Mouse (Mus musculus) forebrain, postnatal 0 days (tissue): ENCODE results near the gene Yod1. TPM values are rescaled to one million over a fixed set of nuclear protein-coding genes. Genes with fewer than 3 reads are reported as not detected.

Experiments
- ATAC-seq: fragments of 200-750 bp; cut with Nextera tagmentation; 2 replicates; pipeline ENCODE4 v1.8.0; 2017; ENCODE audit warnings: mild to moderate bottlenecking, moderate library complexity
- DNase-seq: peaks from one replicate; pipeline ENCODE4 v3.0.0-alpha.2; 2015
- H3K27ac ChIP-seq: fragments of 300-500 bp; sonication (generic); 2 replicates; pipeline ENCODE4 v1.5.1; 2014; ENCODE audit warnings: low read depth, mild to moderate bottlenecking, antibody characterized with exemption, low read length, moderate library complexity, mixed read lengths
- H3K27me3 ChIP-seq: fragments of 300-500 bp; sonication (generic); 2 replicates; pipeline ENCODE4 v1.6.1; 2014; ENCODE audit warnings: mild to moderate bottlenecking, low read length, mixed read lengths; ENCODE audit not compliant: insufficient read depth
- H3K36me3 ChIP-seq: fragments of 300-500 bp; sonication (generic); 2 replicates; pipeline ENCODE4 v1.6.1; 2014; ENCODE audit warnings: mild to moderate bottlenecking, moderate library complexity; ENCODE audit not compliant: insufficient read depth
- H3K4me1 ChIP-seq: fragments of 300-500 bp; sonication (generic); 2 replicates; pipeline ENCODE4 v1.6.1; 2014; ENCODE audit warnings: antibody characterized with exemption; ENCODE audit not compliant: insufficient read depth
- H3K4me2 ChIP-seq: fragments of 300-500 bp; sonication (generic); 2 replicates; pipeline ENCODE4 v1.6.1; 2014; ENCODE audit warnings: low read depth, mild to moderate bottlenecking, moderate library complexity
- H3K4me3 ChIP-seq: fragments of 300-500 bp; sonication (generic); 2 replicates; pipeline ENCODE4 v1.5.1; 2014; ENCODE audit warnings: low read depth, low read length, mixed read lengths
- H3K9ac ChIP-seq: fragments of 300-500 bp; sonication (generic); 2 replicates; pipeline ENCODE4 v1.6.1; 2014; ENCODE audit warnings: mild to moderate bottlenecking
- H3K9me3 ChIP-seq: fragments of 300-500 bp; sonication (generic); 2 replicates; pipeline ENCODE4 v1.6.1; 2016; ENCODE audit warnings: low read length
- CTCF ChIP-seq: sonication (generic); IDR thresholded peaks from 2 replicates; pipeline ENCODE4 v1.5.1; 2016; ENCODE audit warnings: antibody characterized with exemption, control low read depth, low read depth
- WGBS: fragments of 180-500 bp; shearing (Covaris S2); extraction: QIAGEN DNeasy Blood & Tissue Kit; methylation state at CpG from one replicate; pipeline ENCODE4 v1.1.7; 2014; 5-methylcytosine and 5-hydroxymethylcytosine counted together
- polyA plus RNA-seq: library from polyadenylated mRNA; unstranded; fragments of >200 nt; fragmentation: Nextera tagmentation; extraction: Ambion mirVana; gene quantifications from 2 replicates; pipeline ENCODE4 v1.2.1, GENCODE M21; 2015
- total RNA-seq: library from RNA; depleted of rRNA; stranded (reverse); fragments of >200 nt; gene quantifications from 2 replicates; pipeline ENCODE4 v1.2.3, GENCODE M21; 2014; rRNA removed

Yod1 gene
- total and polyA plus RNA-seq, 2 experiments from 2014 or later = 16.4 to 18.9 TPM

DNA sequence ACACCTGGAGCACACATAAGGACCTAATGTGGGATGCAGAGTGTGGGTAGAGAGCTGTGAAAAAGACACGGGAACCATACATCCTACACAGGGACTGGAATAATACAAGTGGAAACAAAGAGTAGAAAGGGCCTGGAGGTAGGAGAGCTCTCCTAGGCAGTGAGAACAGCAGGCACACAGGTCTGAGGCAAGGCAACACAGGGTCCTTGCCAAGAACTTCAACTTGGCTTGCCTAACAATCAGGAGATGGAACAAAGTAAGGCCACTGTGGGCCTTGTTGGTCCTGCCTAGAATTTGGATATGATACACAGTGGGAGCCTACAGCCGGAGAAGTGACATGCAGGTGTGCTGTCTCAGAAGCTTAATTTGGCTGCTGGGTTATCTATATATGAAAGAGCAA, 52.8 kb downstream of the Yod1 start:
- 76% methylated on average over 2 of the region's 2 CpGs for WGBS
- no peak for TF ChIP-seq CTCF
- ATAC-seq = no peak

DNA sequence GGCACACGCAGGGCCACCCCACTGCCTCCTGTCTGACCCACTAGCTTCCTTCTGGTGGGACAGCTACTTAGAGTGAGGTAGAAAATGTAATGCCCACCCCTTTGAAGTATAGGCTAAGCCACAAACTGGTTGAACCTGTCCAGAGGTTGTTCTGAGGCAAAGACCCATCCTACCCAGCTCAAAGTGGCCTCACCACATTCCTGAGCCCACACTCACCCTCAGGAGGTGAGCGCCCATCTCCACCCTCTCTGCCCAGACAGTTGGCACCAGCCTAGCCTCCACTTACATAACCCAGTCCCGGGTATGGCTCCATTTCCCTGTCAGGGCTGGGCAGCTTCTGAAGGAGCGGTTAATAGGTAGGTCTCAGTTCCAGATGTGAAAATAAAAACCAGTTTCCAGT, 53.4 kb downstream of the Yod1 start:
- Histone ChIP-seq H3K4me2 (no peak overlapping the region), H3K4me3 (no peak overlapping the region), H3K4me1 (no peaks in the 10 kb centered on the region), H3K27ac (no peak overlapping the region), H3K9ac (no peak overlapping the region), H3K36me3 (no peaks in the 10 kb centered on the region), H3K9me3 (no peaks in the 10 kb centered on the region), H3K27me3 (no peaks in the 10 kb centered on the region)
- WGBS = 91% methylated on average over 4 of the region's 4 CpGs
- ATAC-seq (no peak), DNase-seq (no peak)
- no peak for TF ChIP-seq CTCF

More for the DNA sequence above, 52.8 kb downstream of the Yod1 start:
- Histone ChIP-seq H3K4me1 (no peaks in the 10 kb centered on the region), H3K9ac (no peak overlapping the region), H3K4me3 (no peak overlapping the region), H3K9me3 (no peaks in the 10 kb centered on the region), H3K27ac (no peak overlapping the region), H3K27me3 (no peaks in the 10 kb centered on the region), H3K36me3 (no peaks in the 10 kb centered on the region), H3K4me2 (no peak overlapping the region)
- no peak for DNase-seq

DNA sequence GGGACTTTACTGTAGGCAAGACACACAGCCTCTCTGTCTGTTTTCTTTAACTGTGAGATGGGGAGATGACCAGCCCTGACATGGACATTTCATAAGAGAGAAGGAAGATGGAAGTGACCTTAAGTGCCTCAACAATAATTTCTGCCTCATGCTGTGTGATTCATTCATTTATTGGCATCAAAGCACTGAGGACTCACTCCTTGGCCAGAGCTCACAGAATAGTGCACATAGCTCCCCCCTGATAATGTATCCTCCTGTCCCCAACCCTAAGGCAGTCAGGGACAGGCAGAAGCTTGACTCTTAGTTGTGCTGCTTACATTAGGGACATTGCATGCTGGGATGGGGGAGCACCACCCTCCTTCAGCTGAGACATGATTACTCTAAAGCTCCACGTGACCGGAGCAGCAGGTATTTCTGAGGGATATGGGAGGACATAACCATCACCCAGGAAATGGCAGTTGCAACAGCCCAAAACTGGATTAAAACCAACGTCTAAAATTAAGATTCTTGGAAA, 53.9 kb downstream of the Yod1 start:
- no peak overlapping the region for H3K4me3 ChIP-seq
- no peaks in the 10 kb centered on the region for H3K27me3 ChIP-seq
- DNase-seq (no peak), ATAC-seq (no peak)
- WGBS = 66% methylated on average over 3 of the region's 3 CpGs
- no peak overlapping the region for H3K4me2 ChIP-seq
- no peaks in the 10 kb centered on the region for H3K9me3 ChIP-seq
- no peak overlapping the region for H3K27ac ChIP-seq
- no peak overlapping the region for H3K9ac ChIP-seq
- no peak for TF ChIP-seq CTCF
- no peaks in the 10 kb centered on the region for H3K36me3 ChIP-seq
- H3K4me1 ChIP-seq = no peaks in the 10 kb centered on the region

Other genes with a start within 250 kb of the Yod1 start
- not detected in 2 replicates for gene Zp3r, start 87.7 kb upstream of the Yod1 start, total RNA-seq
- not detected in 2 replicates for gene Zp3r, start 87.7 kb upstream of the Yod1 start, polyA plus RNA-seq
- gene C4bp, start 55.7 kb upstream of the Yod1 start, total RNA-seq = not detected in 2 replicates
- gene C4bp, start 55.7 kb upstream of the Yod1 start, polyA plus RNA-seq = not detected in 2 replicates
- 0.43 TPM in 1 of 2 replicates, not detected in the other for gene Gm29427, start 1.5 kb upstream of the Yod1 start, total RNA-seq
- gene Gm29427, start 1.5 kb upstream of the Yod1 start, polyA plus RNA-seq = not detected in 2 replicates
- 39.5 and 42.0 TPM in 2 replicates for gene Pfkfb2, start 11.9 kb downstream of the Yod1 start, total RNA-seq
- 14.6 and 20.2 TPM in 2 replicates for gene Pfkfb2, start 11.9 kb downstream of the Yod1 start, polyA plus RNA-seq
- gene AA986860, start 14.6 kb downstream of the Yod1 start, total RNA-seq = 0.33 and 0.69 TPM in 2 replicates
- gene AA986860, start 14.6 kb downstream of the Yod1 start, polyA plus RNA-seq = 0.29 and 0.48 TPM in 2 replicates
- gene Fcamr, start 83.6 kb downstream of the Yod1 start, total RNA-seq = 0.19 TPM in 1 of 2 replicates, not detected in the other
- not detected in 2 replicates for gene Fcamr, start 83.6 kb downstream of the Yod1 start, polyA plus RNA-seq
- 0.08 TPM in 1 of 2 replicates, not detected in the other for gene Pigr, start 109.4 kb downstream of the Yod1 start, total RNA-seq
- not detected in 2 replicates for gene Pigr, start 109.4 kb downstream of the Yod1 start, polyA plus RNA-seq
- gene Fcmr, start 148.3 kb downstream of the Yod1 start, total RNA-seq = not detected in 2 replicates
- 1.1 and 1.8 TPM in 2 replicates for gene Fcmr, start 148.3 kb downstream of the Yod1 start, polyA plus RNA-seq
- not detected in 2 replicates for gene Il24, start 170.1 kb downstream of the Yod1 start, total RNA-seq
- 0.14 TPM in 1 of 2 replicates, not detected in the other for gene Il24, start 170.1 kb downstream of the Yod1 start, polyA plus RNA-seq
- not detected in 2 replicates for gene Il20, start 194.1 kb downstream of the Yod1 start, total RNA-seq
- gene Il20, start 194.1 kb downstream of the Yod1 start, polyA plus RNA-seq = not detected in 2 replicates
- gene Il19, start 222.8 kb downstream of the Yod1 start, total RNA-seq = not detected in 2 replicates
- not detected in 2 replicates for gene Il19, start 222.8 kb downstream of the Yod1 start, polyA plus RNA-seq